Mouse (Mus musculus) ES-E14 (cell line): ENCODE results near the gene Fbxo36. TPM values are rescaled to one million over a fixed set of nuclear protein-coding genes. Genes with fewer than 3 reads are reported as not detected.

Experiments
- DNase-seq: peaks from one replicate; pipeline ENCODE4 v3.0.0-alpha.2; 2013; ENCODE audit warnings: low read depth, low spot score
- H3K27ac ChIP-seq: 2 replicates; pipeline ENCODE4 v1.5.1; 2012; ENCODE audit warnings: low read depth, mild to moderate bottlenecking, low read length, moderate library complexity, mixed read lengths; ENCODE audit not compliant: poor library complexity, insufficient read depth, severe bottlenecking
- H3K36me3 ChIP-seq: 2 replicates; pipeline ENCODE4 v1.6.1; 2012; ENCODE audit warnings: mild to moderate bottlenecking, low read length, moderate library complexity, mixed read lengths; ENCODE audit not compliant: control insufficient read depth, poor library complexity, insufficient read depth, severe bottlenecking
- H3K4me1 ChIP-seq, 2 experiments: fragments of 150-350 bp in 1 of 2; sonication (generic) in 1 of 2; 2 replicates each; pipeline ENCODE4 v1.6.1; 2012; ENCODE audit warnings: low read length in 2 of 2, mild to moderate bottlenecking in 1 of 2, mixed read lengths in 1 of 2; ENCODE audit not compliant: control insufficient read depth in 2 of 2, insufficient read depth in 2 of 2, poor library complexity in 1 of 2
- H3K4me3 ChIP-seq, 2 experiments: fragments of 150-350 bp in 1 of 2; sonication (generic) in 1 of 2; 2 replicates each; pipeline ENCODE4 v1.5.1; 2012; ENCODE audit warnings: low read length in 2 of 2, low read depth in 1 of 2, mild to moderate bottlenecking in 1 of 2, mixed read lengths in 1 of 2; ENCODE audit not compliant: insufficient read depth in 1 of 2, poor library complexity in 1 of 2, severe bottlenecking in 1 of 2
- H3K9ac ChIP-seq: 2 replicates; pipeline ENCODE4 v1.6.1; 2012; ENCODE audit warnings: low read depth, mild to moderate bottlenecking, low read length, mixed read lengths; ENCODE audit not compliant: poor library complexity, insufficient read depth, severe bottlenecking
- H3K9me3 ChIP-seq: fragments of 150-350 bp; sonication (generic); 2 replicates; pipeline ENCODE4 v1.6.1; 2012; ENCODE audit warnings: low read depth, mild to moderate bottlenecking, low read length; ENCODE audit not compliant: control insufficient read depth, insufficient read depth
- CHD2 ChIP-seq: IDR thresholded peaks from 2 replicates; pipeline ENCODE4 v1.6.1; 2014; ENCODE audit warnings: mild to moderate bottlenecking, low read depth, low read length, inconsistent platforms
- HCFC1 ChIP-seq: IDR thresholded peaks from 2 replicates; pipeline ENCODE4 v1.6.1; 2012; ENCODE audit warnings: low read length, inconsistent platforms, borderline replicate concordance; ENCODE audit not compliant: insufficient read depth
- MAFK ChIP-seq: IDR thresholded peaks from 2 replicates; pipeline ENCODE4 v1.6.1; 2014; ENCODE audit warnings: mild to moderate bottlenecking, low read depth, low read length, inconsistent platforms; ENCODE audit not compliant: insufficient read depth
- ZC3H11A ChIP-seq: IDR thresholded peaks from 2 replicates; pipeline ENCODE4 v1.6.1; 2012; ENCODE audit warnings: low read depth, mild to moderate bottlenecking, inconsistent platforms, low read length, borderline replicate concordance
- ZNF384 ChIP-seq: IDR thresholded peaks from 2 replicates; pipeline ENCODE4 v1.6.1; 2012; ENCODE audit warnings: low read depth, low read length, inconsistent platforms
- in situ Hi-C, 2 experiments: fragments of 600-800 bp; cut with MboI; formaldehyde crosslinking; loops; one replicate each; pipeline ENCODE4 v1.15.1; 2025; ENCODE audit warnings: low sequenced_read_pairs in 2 of 2, inconsistent platforms in 1 of 2; ENCODE audit not compliant: unreplicated experiment in 2 of 2
- total RNA-seq: library from RNA; depleted of rRNA; stranded (reverse); fragments of 300-350 nt; gene quantifications from 2 replicates; pipeline ENCODE4 v1.2.3, GENCODE M21; 2012

Gene Fbxo36
- total RNA-seq, 1 experiment = 4.3 TPM

DNA sequence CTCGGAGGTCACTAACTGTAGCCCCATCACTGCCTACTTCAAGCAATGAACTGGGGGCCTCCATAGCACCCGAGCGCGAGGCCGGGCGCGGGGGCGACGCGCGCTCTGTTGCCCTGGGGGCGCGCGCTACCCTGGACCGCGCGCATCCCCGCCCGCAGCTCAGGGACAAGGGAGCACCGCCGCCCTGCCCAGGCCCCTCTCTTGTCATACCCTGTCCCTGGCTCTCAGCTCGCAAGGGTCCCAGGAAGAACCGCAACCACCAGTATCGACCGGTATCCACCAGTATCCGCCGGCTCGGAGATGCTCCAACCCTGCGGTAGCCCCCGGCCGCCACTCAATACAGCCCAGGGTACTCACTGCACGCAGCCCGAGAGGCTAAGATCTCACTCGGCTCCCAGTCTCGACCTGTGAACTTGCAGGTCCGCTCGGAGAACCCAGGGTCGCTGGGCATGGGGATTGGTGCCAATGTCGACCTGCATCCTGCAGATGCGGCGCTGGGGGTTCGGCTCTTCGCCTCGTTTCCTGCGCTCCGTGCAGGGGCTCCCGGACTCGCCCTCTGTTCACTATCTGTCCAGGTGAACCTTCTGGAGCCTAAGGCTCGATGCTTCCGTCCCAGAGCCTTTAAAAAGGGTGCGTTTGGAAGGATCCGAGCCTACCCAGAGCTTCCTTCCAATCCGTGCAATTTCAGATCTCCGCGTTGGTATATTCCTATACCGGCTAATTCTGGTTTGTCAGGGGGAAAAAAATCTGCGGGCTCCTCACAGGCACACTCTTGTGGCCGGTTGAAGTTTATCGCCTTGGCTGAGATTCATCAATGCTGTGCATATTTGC is 95.1 kb downstream of the Fbxo36 start, which contains the start of gene Slc16a14:
Slc16a14 (minus strand) TSS at position 632 of the 831 bp plus-strand sequence.
- Histone ChIP-seq H3K36me3 (no peaks in the 10 kb centered on the region), H3K27ac (no peak within 1 kb of the TSS), H3K9ac (peak within 1 kb of the TSS; percentile 78), H3K9me3 (no peaks in the 10 kb centered on the region), H3K4me1 (peaks cover 0 to 2% of the 10 kb centered on the region in 2 experiments; a peak in 1 of 4 replicates), H3K4me3 (peak within 1 kb of the TSS; percentile 82 to 83)
- peak; percentile 44 for DNase-seq
- TF ChIP-seq HCFC1 (0 out of 2 replicates have a peak, but pooled peaks have one; percentile 38), ZC3H11A (no peak), ZNF384 (peak; percentile 77)
- in situ Hi-C loops = no loop called here

GRCm38 (mm10) chr1:84935668-84936067 is 96.0 kb downstream of the Fbxo36 start:
- Histone ChIP-seq H3K36me3 (no peaks in the 10 kb centered on the region), H3K4me1 (peaks cover 0 to 2% of the 10 kb centered on the region in 2 experiments; a peak in 1 of 4 replicates), H3K9me3 (no peaks in the 10 kb centered on the region), H3K27ac (no peak overlapping the region), H3K9ac (no peak overlapping the region), H3K4me3 (no peak overlapping the region)
- no peak for DNase-seq
- in situ Hi-C loops = no loop called here
- no peak for TF ChIP-seq MAFK
- no peak for TF ChIP-seq ZC3H11A
- TF ChIP-seq ZNF384 = no peak
- no peak for TF ChIP-seq HCFC1
- no peak for TF ChIP-seq CHD2

GRCm38 (mm10) chr1:84936716-84937510 is 97.3 kb downstream of the Fbxo36 start:
- Histone ChIP-seq H3K9ac (no peak overlapping the region), H3K4me3 (no peak overlapping the region), H3K27ac (no peak overlapping the region), H3K4me1 (peaks cover 0 to 2% of the 10 kb centered on the region in 2 experiments; a peak in 1 of 4 replicates), H3K36me3 (no peaks in the 10 kb centered on the region), H3K9me3 (no peaks in the 10 kb centered on the region)
- in situ Hi-C loops = no loop called here
- no peak for DNase-seq
- TF ChIP-seq HCFC1 = no peak
- no peak for TF ChIP-seq ZNF384
- no peak for TF ChIP-seq MAFK
- TF ChIP-seq ZC3H11A = no peak
- no peak for TF ChIP-seq CHD2

GRCm38 (mm10) chr1:84939466-84939865 is 99.8 kb downstream of the Fbxo36 start:
- TF ChIP-seq CHD2 (no peak), HCFC1 (no peak), ZNF384 (no peak), ZC3H11A (no peak), MAFK (no peak)

More at GRCm38 (mm10) chr1:84939466-84939865, 99.8 kb downstream of the Fbxo36 start:
- Histone ChIP-seq H3K4me1 (no peaks in the 10 kb centered on the region), H3K27ac (no peak overlapping the region), H3K9ac (no peak overlapping the region), H3K9me3 (no peaks in the 10 kb centered on the region), H3K36me3 (no peaks in the 10 kb centered on the region), H3K4me3 (no peak overlapping the region)
- no peak for DNase-seq
- in situ Hi-C loops = no loop called here
